Comparison of ENCODE assay signal across 8 mouse cellular contexts in genomic region chr17:33924577-33925283, GRCm38 (mm10). TPM values are rescaled to one million over a fixed set of nuclear protein-coding genes. Genes with fewer than 3 reads are reported as not detected.
DNase-seq lines count a peak whose midpoint lies in the region; ATAC-seq and TF ChIP-seq lines count a peak whose summit lies in the region.

No protein-coding gene starts in this region.

- no peaks in the 10 kb centered on the region; the same call in 1 of the 2 replicates for H3K36me3 ChIP-seq in heart, embryonic 11.5 days (ENCODE audit: control insufficient read depth, insufficient read depth, low read length)
- H3K36me3 ChIP-seq in forebrain, embryonic 15.5 days: no peaks in the 10 kb centered on the region

- WGBS in heart, embryonic 11.5 days (ENCODE audit: insufficient replicate concordance): 78% methylated on average over 10 of the region's 10 CpGs
- 88% methylated on average over 10 of the region's 10 CpGs for WGBS in forebrain, embryonic 15.5 days

- no peak overlapping the region for H3K4me2 ChIP-seq in heart, embryonic 11.5 days
- H3K4me2 ChIP-seq in forebrain, embryonic 15.5 days (replicated peaks): no peak overlapping the region

- no peak overlapping the region for H3K9ac ChIP-seq in heart, embryonic 11.5 days (ENCODE audit: low read depth, low read length)
- no peak overlapping the region for H3K9ac ChIP-seq in forebrain, embryonic 15.5 days (replicated peaks)

- H3K27me3 ChIP-seq in heart, embryonic 11.5 days (ENCODE audit: control insufficient read depth, insufficient read depth, low read length): no peaks in the 10 kb centered on the region
- H3K27me3 ChIP-seq in forebrain, embryonic 15.5 days: no peaks in the 10 kb centered on the region

- DNase-seq in CD4-positive, CD25-positive, alpha-beta regulatory T cell, adult 2 months (ENCODE audit: low read depth, low spot score): peak; percentile 79
- no peak for DNase-seq in layer of hippocampus, adult 2 months (ENCODE audit: low spot score in 2 of 2)
- DNase-seq in layer of hippocampus, adult 9-11 months: no peak
- peak; percentile 50 to 69 for DNase-seq in kidney, postnatal 25 days
- DNase-seq in spleen, postnatal 4 days (ENCODE audit: low spot score in 2 of 2): peak; percentile 72 to 88

- no peak overlapping the region for H3K27ac ChIP-seq in layer of hippocampus, adult 2 months
- no peak overlapping the region for H3K27ac ChIP-seq in heart, embryonic 11.5 days (ENCODE audit: low read depth, low read length)
- no peak overlapping the region for H3K27ac ChIP-seq in forebrain, embryonic 15.5 days (replicated peaks)

- peaks cover 9% of the 10 kb centered on the region for H3K4me1 ChIP-seq in heart, embryonic 11.5 days (ENCODE audit: control insufficient read depth, insufficient read depth, low read length)
- H3K4me1 ChIP-seq in forebrain, embryonic 15.5 days: peaks cover 21% of the 10 kb centered on the region

- no peak overlapping the region for H3K4me3 ChIP-seq in layer of hippocampus, adult 2 months
- H3K4me3 ChIP-seq in heart, embryonic 11.5 days (ENCODE audit: low read depth, low read length): no peak overlapping the region
- no peak overlapping the region for H3K4me3 ChIP-seq in forebrain, embryonic 15.5 days

- H3K9me3 ChIP-seq in heart, embryonic 11.5 days (replicated peaks; ENCODE audit: control insufficient read depth, low read length): no peaks in the 10 kb centered on the region
- no peaks in the 10 kb centered on the region for H3K9me3 ChIP-seq in forebrain, embryonic 15.5 days

- ATAC-seq in CD4-positive, CD25-positive, alpha-beta regulatory T cell, adult 4 months: no peak
- no peak for ATAC-seq in heart, embryonic 11.5 days (replicated peaks; ENCODE audit: insufficient number of reproducible peaks, low FRiP score, low TSS enrichment)
- ATAC-seq in forebrain, embryonic 15.5 days (replicated peaks): no peak

- TF ChIP-seq CTCF in layer of hippocampus, adult 2 months (conservative IDR thresholded peaks at IDR 0.05): peak; percentile 56

RNA-seq across cellular contexts. Expression of gene Rgl2, which starts 4.6 kb away (rescaled TPM):
- 10 to 100 TPM; 30.2 to 31.4 TPM for polyA plus RNA-seq in CD4-positive, CD25-positive, alpha-beta regulatory T cell, adult 4 months (2017; shearing (Covaris generic))
- total RNA-seq in layer of hippocampus, adult 2 months (2021): 10 to 100 TPM; 68.9 to 76.4 TPM
- polyA plus RNA-seq in heart, embryonic 11.5 days (2014; fragmentation: Nextera tagmentation; extraction: Ambion mirVana): 25.8 and 27.8 TPM in 2 replicates
- polyA plus RNA-seq in forebrain, embryonic 15.5 days (2015; fragmentation: Nextera tagmentation; extraction: Ambion mirVana): 46.6 and 47.2 TPM in 2 replicates

RNA-seq across cellular contexts. Expression of gene Zbtb22, which starts 9.0 kb away (rescaled TPM):
- polyA plus RNA-seq in CD4-positive, CD25-positive, alpha-beta regulatory T cell, adult 4 months (2017; shearing (Covaris generic)): 1 to 10 TPM; 3.6 to 3.8 TPM
- total RNA-seq in layer of hippocampus, adult 2 months (2021): 10 to 100 TPM; 31.4 to 31.8 TPM
- polyA plus RNA-seq in heart, embryonic 11.5 days (2014; fragmentation: Nextera tagmentation; extraction: Ambion mirVana): 7.2 and 7.8 TPM in 2 replicates
- polyA plus RNA-seq in forebrain, embryonic 15.5 days (2015; fragmentation: Nextera tagmentation; extraction: Ambion mirVana): 18.7 and 19.5 TPM in 2 replicates

RNA-seq across cellular contexts. Expression of gene Tapbp, which starts 9.0 kb away (rescaled TPM):
- 100 to 1,000 TPM; 348 to 555 TPM for polyA plus RNA-seq in CD4-positive, CD25-positive, alpha-beta regulatory T cell, adult 4 months (2017; shearing (Covaris generic))
- total RNA-seq in layer of hippocampus, adult 2 months (2021): 10 to 100 TPM; 30.2 to 40.1 TPM
- polyA plus RNA-seq in heart, embryonic 11.5 days (2014; fragmentation: Nextera tagmentation; extraction: Ambion mirVana): 22.0 and 23.4 TPM in 2 replicates
- 18.2 and 18.4 TPM in 2 replicates for polyA plus RNA-seq in forebrain, embryonic 15.5 days (2015; fragmentation: Nextera tagmentation; extraction: Ambion mirVana)

RNA-seq across cellular contexts. Expression of gene Pfdn6, which starts 15.4 kb away (rescaled TPM):
- polyA plus RNA-seq in CD4-positive, CD25-positive, alpha-beta regulatory T cell, adult 4 months (2017; shearing (Covaris generic)): 100 to 1,000 TPM; 121 to 141 TPM
- 10 to 100 TPM; 86.5 to 97.4 TPM for total RNA-seq in layer of hippocampus, adult 2 months (2021)
- polyA plus RNA-seq in heart, embryonic 11.5 days (2014; fragmentation: Nextera tagmentation; extraction: Ambion mirVana): 147 and 151 TPM in 2 replicates
- polyA plus RNA-seq in forebrain, embryonic 15.5 days (2015; fragmentation: Nextera tagmentation; extraction: Ambion mirVana): 198 and 212 TPM in 2 replicates

RNA-seq across cellular contexts. Expression of gene Daxx, which starts 15.5 kb away (rescaled TPM):
- polyA plus RNA-seq in CD4-positive, CD25-positive, alpha-beta regulatory T cell, adult 4 months (2017; shearing (Covaris generic)): 100 to 1,000 TPM; 117 to 200 TPM
- total RNA-seq in layer of hippocampus, adult 2 months (2021): 10 to 100 TPM; 26.1 to 32.9 TPM
- 26.4 and 37.0 TPM in 2 replicates for polyA plus RNA-seq in heart, embryonic 11.5 days (2014; fragmentation: Nextera tagmentation; extraction: Ambion mirVana)
- 61.5 and 63.5 TPM in 2 replicates for polyA plus RNA-seq in forebrain, embryonic 15.5 days (2015; fragmentation: Nextera tagmentation; extraction: Ambion mirVana)

Comparison
In these comparisons a context has a peak if more than half of its experiments do, and no peak if none do; other contexts are left out.
1. DNase-seq: peak in CD4-positive, CD25-positive, alpha-beta regulatory T cell, adult 2 months (single experiment), kidney, postnatal 25 days (2 of 2) and spleen, postnatal 4 days (2 of 2); none in layer of hippocampus, adult 2 months (0 of 2) and layer of hippocampus, adult 9-11 months (single experiment).
2. RNA of gene Tapbp, which starts 9.0 kb away (polyA plus RNA-seq): 348 to 555 TPM in CD4-positive, CD25-positive, alpha-beta regulatory T cell, adult 4 months; 22.0 to 23.4 TPM in heart, embryonic 11.5 days and 18.2 to 18.4 TPM in forebrain, embryonic 15.5 days; every median in the first group is over 10 times any median in the second.